Mouse (Mus musculus): ENCODE results near the gene Htr5a.

Htr5a gene

GRCm38 (mm10) chr5:27888080-27888479 lies 46.1 kb downstream of the Htr5a start:
- DNase-seq = no peak

GRCm38 (mm10) chr5:27895961-27896360 lies 54.0 kb downstream of the Htr5a start:
- DNase-seq = no peak

GRCm38 (mm10) chr5:27899756-27900155 lies 57.8 kb downstream of the Htr5a start:
- no peak for DNase-seq

GRCm38 (mm10) chr5:27900186-27900585 lies 58.2 kb downstream of the Htr5a start:
- no peak for DNase-seq
